Mouse (Mus musculus) intestine, embryonic 14.5 days (tissue): ENCODE measurements around the gene Chkb. TPM values are rescaled to one million over a fixed set of nuclear protein-coding genes. Genes with fewer than 3 reads are reported as not detected.
A peak's percentile ranks its signal among the peaks of the same experiment; 100 is the strongest.

Experiments
- ATAC-seq: fragments of 200-750 bp; cut with Nextera tagmentation; replicated peaks from 2 replicates; pipeline ENCODE4 v1.8.0; 2017; ENCODE audit warnings: low read depth, moderate number of reproducible peaks, moderate TSS enrichment, moderate library complexity; ENCODE audit not compliant: low FRiP score, low TSS enrichment
- DNase-seq: peaks from one replicate; pipeline ENCODE4 v3.0.0-alpha.2; 2018; ENCODE audit warnings: low spot score
- H3K27ac ChIP-seq: fragments of 300-500 bp; sonication (generic); 2 replicates; pipeline ENCODE4 v1.5.1; 2014; ENCODE audit warnings: low read depth, mild to moderate bottlenecking, control low read depth
- H3K27me3 ChIP-seq: fragments of 300-500 bp; sonication (generic); replicated peaks from 2 replicates; pipeline ENCODE4 v1.6.1; 2014; ENCODE audit warnings: low read length, control low read depth; ENCODE audit not compliant: control insufficient read depth, insufficient read depth
- H3K36me3 ChIP-seq: fragments of 300-500 bp; sonication (generic); 2 replicates; pipeline ENCODE4 v1.6.1; 2014; ENCODE audit warnings: low read length, control low read depth; ENCODE audit not compliant: control insufficient read depth, insufficient read depth
- H3K4me1 ChIP-seq: fragments of 300-500 bp; sonication (generic); replicated peaks from 2 replicates; pipeline ENCODE4 v1.6.1; 2014; ENCODE audit warnings: low read length, control low read depth, mixed read lengths; ENCODE audit not compliant: control insufficient read depth, insufficient read depth
- H3K4me2 ChIP-seq: fragments of 300-500 bp; sonication (generic); 2 replicates; pipeline ENCODE4 v1.6.1; 2014; ENCODE audit warnings: low read length
- H3K4me3 ChIP-seq: fragments of 300-500 bp; sonication (generic); 2 replicates; pipeline ENCODE4 v1.5.1; 2014; ENCODE audit warnings: low read depth, low read length, control low read depth, mixed read lengths
- H3K9ac ChIP-seq: fragments of 300-500 bp; sonication (generic); 2 replicates; pipeline ENCODE4 v1.6.1; 2014; ENCODE audit warnings: mild to moderate bottlenecking, low read length
- H3K9me3 ChIP-seq: fragments of 300-500 bp; sonication (generic); 2 replicates; pipeline ENCODE4 v1.6.1; 2016; ENCODE audit warnings: low read length, control low read depth; ENCODE audit not compliant: control insufficient read depth
- WGBS: fragments of 180-500 bp; shearing (Covaris S2); extraction: QIAGEN DNeasy Blood & Tissue Kit; methylation state at CpG from one replicate; pipeline ENCODE4 v1.1.7; 2014; 5-methylcytosine and 5-hydroxymethylcytosine counted together
- polyA plus RNA-seq: library from polyadenylated mRNA; unstranded; fragments of >200 nt; fragmentation: Nextera tagmentation; extraction: Ambion mirVana; gene quantifications from 2 replicates; pipeline ENCODE4 v1.2.1, GENCODE M21; 2014

Chkb gene
- 46.3 and 49.7 TPM in 2 replicates for polyA plus RNA-seq

DNA sequence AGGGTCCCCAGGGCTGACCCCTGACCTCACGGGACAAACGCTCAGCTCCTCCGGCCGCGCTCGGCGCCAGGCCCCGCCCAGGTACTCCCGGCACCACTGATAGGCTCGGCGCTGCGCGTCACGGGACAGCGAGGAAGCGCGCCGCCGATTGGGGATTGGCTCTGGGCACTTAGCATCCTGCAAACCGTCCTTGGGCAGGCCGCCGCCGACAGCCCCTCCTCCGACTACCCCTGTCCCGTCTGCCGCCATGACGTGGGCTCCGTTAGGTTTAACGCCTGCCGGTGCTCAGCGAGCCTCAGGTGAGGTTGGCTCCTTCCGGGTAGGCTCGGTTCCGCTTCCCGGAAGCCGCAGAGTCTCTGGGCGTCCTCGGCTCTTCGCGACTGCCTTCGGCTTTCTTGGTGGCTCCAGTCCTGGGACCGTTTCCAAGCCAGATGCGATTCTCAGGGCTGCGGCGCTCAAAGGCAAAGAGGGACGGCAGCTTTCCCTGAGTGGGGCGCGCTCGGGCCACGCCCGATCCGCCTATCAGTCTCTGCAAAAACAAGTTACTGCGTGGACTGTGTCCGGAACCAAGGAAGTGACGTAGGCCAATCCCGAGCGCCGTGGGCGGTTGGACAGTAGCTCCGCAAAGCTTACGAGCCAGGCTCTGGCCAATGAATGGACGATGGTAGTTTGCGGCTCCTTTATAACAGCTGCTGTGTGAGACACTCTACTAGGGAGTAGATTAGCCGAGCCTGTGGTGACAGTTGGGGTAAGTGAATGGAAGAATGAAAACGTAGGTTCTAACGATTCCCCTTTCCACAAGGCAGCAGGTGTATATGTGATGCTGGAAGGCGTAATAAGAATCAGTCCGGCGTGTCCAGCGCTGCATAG is at the start of gene Chkb, which contains the start of the genes C730034F03Rik and Gm44502:
Gene Chkb (minus strand): TSS at position 557 of the 870 bp plus-strand sequence.
Gene C730034F03Rik (plus strand): TSS at position 238 of the 870 bp plus-strand sequence.
Gene Gm44502 (minus strand): TSS at position 345 of the 870 bp plus-strand sequence.
- Histone ChIP-seq H3K4me1 (peaks cover 14% of the 10 kb centered on the region; the same call in 1 of the 2 replicates), H3K27me3 (no peaks in the 10 kb centered on the region), H3K9me3 (no peaks in the 10 kb centered on the region), H3K27ac (peak within 1 kb of the TSS; percentile 95), H3K9ac (peak within 1 kb of the TSS; percentile 83), H3K4me2 (peak within 1 kb of the TSS; percentile 90), H3K36me3 (peaks cover 23% of the 10 kb centered on the region), H3K4me3 (peak within 1 kb of the TSS; percentile 89)
- DNase-seq (peak; percentile 95), ATAC-seq (peak; percentile 95)
- WGBS: under 1% methylated on average over 66 of the region's 70 CpGs

DNA sequence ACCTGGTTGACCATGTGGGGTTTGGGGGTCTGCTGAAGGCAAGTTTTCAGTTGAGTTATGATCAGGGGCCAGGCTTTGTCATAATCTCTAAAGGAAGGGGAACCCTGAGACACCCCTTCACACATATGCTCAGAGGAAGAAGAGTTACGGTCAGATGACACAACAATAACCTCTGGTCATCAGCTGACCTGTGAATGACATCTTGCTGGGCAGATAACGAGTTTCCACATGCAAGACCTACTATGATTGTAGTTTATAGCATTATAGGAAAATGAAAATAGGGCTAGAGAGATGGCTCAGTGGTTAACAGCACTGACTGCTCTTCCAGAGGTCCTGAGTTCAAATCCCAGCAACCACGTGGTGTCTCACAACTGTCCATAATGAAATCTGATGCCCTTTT is 48.9 kb upstream of the Chkb start:
- no peak for DNase-seq

DNA sequence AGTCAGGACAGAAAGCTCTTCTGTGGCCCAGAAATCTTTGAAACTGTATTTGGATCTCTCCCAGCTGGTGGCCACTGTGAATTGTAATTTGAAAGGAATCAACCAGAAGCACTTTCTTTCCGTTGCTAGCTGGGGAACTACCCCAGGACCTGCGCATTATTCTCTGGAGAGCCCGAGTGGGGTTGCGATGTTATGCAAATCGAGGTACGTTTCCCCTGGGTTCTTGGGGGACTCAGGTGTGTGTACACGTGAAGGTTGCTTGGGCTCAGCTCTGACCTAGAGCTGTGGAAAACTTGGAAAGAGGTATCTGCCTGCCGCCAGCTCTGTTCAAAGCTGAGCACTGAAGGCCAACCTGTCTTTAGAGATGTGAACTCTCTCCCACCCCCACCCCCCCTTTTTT is 48.1 kb upstream of the Chkb start:
- no peaks in the 10 kb centered on the region for H3K27me3 ChIP-seq
- H3K4me3 ChIP-seq: no peak overlapping the region
- H3K9ac ChIP-seq: no peak overlapping the region
- DNase-seq (no peak), ATAC-seq (no peak)
- H3K4me2 ChIP-seq: no peak overlapping the region
- H3K9me3 ChIP-seq: no peaks in the 10 kb centered on the region; the same call in 1 of the 2 replicates
- no peak overlapping the region for H3K27ac ChIP-seq
- H3K4me1 ChIP-seq: 0 out of 2 replicates have a peak, but pooled peaks cover 4% of the 10 kb centered on the region
- 61% methylated on average over 8 of the region's 8 CpGs for WGBS
- no peaks in the 10 kb centered on the region for H3K36me3 ChIP-seq

More for the DNA sequence above, 48.9 kb upstream of the Chkb start:
- no peak for ATAC-seq
- Histone ChIP-seq H3K4me1 (0 out of 2 replicates have a peak, but pooled peaks cover 4% of the 10 kb centered on the region), H3K36me3 (no peaks in the 10 kb centered on the region), H3K9ac (no peak overlapping the region), H3K27me3 (no peaks in the 10 kb centered on the region), H3K27ac (no peak overlapping the region), H3K4me3 (no peak overlapping the region), H3K9me3 (no peaks in the 10 kb centered on the region; the same call in 1 of the 2 replicates), H3K4me2 (no peak overlapping the region)
- WGBS: 88% methylated on average over 3 of the region's 3 CpGs

DNA sequence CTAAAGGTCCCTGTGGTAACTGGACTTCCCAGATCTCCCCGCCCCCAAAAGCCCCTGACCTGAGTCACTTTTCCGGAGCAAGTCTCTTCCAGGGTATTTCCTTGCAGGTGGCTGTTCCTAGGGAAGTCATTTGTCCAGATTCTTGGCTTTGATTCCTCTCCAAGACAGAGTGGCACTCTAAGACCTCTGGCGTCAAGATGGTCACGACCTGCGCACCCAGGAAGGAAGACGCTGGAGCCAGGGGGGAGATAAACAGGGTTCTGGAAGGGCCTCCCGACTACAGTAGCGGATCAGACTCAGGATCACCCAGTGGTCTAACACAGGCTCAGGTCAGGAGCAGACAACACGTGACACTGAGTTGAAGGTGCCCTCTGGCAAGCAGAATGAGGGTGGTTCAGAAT is 47.4 kb upstream of the Chkb start, which contains the start of gene Arsa:
Gene Arsa (minus strand): TSS at position 335 of the 401 bp plus-strand sequence.
- H3K9ac ChIP-seq: peak within 1 kb of the TSS; percentile 58
- DNase-seq (no peak), ATAC-seq (no peak)
- 0 out of 2 replicates have a peak, but pooled peaks cover 4% of the 10 kb centered on the region for H3K4me1 ChIP-seq
- no peaks in the 10 kb centered on the region for H3K36me3 ChIP-seq
- no peaks in the 10 kb centered on the region for H3K27me3 ChIP-seq
- no peaks in the 10 kb centered on the region; the same call in 1 of the 2 replicates for H3K9me3 ChIP-seq
- 31% methylated on average over 9 of the region's 9 CpGs for WGBS
- peak within 1 kb of the TSS; percentile 56 for H3K4me3 ChIP-seq
- peak within 1 kb of the TSS; percentile 70 for H3K27ac ChIP-seq
- peak within 1 kb of the TSS; percentile 86 for H3K4me2 ChIP-seq

DNA sequence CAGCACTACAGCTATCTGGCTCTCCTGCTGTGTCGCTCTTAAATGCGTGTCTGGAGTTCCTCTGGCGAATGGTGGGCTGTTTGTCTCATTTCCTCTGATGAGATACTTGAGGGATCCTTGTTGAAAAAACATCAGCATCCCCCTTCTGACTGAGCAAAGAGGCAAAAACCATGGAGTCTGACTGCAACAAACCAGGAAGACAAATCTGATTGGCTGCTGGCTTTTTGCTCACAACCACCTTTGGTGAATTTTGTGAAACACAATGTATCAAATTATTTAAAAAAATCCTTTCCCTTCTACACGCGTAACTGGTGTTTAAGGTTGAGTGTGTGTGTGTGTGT is 46.7 kb upstream of the Chkb start:
- Histone ChIP-seq H3K4me3 (peak overlapping the region; percentile 56), H3K4me1 (0 out of 2 replicates have a peak, but pooled peaks cover 4% of the 10 kb centered on the region), H3K4me2 (peak overlapping the region; percentile 86), H3K9ac (peak overlapping the region; percentile 58), H3K27ac (peak overlapping the region; percentile 70), H3K9me3 (no peaks in the 10 kb centered on the region), H3K27me3 (no peaks in the 10 kb centered on the region), H3K36me3 (no peaks in the 10 kb centered on the region)
- no peak for DNase-seq
- 9% methylated on average over 5 of the region's 5 CpGs for WGBS
- ATAC-seq: no peak

DNA sequence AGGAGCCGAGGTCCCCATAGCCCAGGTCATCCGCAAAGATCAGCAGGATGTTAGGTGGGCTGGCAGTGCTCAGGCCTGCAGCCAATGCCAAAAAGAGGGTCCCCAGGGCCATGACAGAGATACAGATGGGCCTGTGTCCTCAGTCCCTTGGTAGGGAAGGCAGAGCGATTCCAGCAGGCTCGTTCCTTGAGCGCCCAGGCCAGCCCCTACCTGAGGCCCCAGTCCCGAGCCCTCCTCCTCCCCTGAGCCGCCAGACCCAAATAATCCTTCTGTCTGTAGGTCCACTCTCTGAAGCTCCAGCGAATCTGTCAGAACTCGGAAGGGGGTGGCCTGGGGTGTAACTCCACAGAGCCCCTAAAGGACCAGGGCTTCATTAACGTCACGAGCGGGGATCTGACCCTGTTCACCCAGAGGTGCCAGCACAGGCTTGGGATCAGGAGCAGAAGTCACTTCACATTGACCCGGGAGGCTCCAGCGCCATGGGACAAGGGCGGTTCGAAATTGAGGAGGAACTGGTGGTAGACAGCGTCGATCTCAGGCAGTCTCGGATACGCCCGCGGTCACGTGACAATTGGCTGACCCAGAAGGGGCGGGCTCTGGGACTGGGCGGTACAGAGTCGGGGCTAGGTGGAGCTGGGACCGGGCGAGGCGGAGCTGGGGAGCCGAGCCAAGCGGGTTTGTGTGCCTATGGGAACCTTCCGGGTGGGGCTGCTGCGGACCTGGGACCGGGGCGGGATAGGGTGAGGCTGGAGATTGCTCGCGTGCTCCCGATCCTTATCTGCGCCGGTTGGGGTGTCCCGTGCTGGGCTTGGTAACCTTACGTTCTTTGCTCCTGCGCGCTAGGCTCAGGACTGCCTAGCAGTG is 46.1 kb upstream of the Chkb start:
- Histone ChIP-seq H3K4me3 (peak overlapping the region; percentile 56), H3K4me2 (peak overlapping the region; percentile 86), H3K27ac (peak overlapping the region; percentile 70), H3K9ac (peak overlapping the region; percentile 58), H3K4me1 (0 out of 2 replicates have a peak, but pooled peaks cover 4% of the 10 kb centered on the region), H3K9me3 (no peaks in the 10 kb centered on the region), H3K36me3 (no peaks in the 10 kb centered on the region), H3K27me3 (no peaks in the 10 kb centered on the region)
- WGBS: 10% methylated on average over 43 of the region's 44 CpGs
- ATAC-seq: peak; percentile 97
- peak; percentile 91 for DNase-seq

DNA sequence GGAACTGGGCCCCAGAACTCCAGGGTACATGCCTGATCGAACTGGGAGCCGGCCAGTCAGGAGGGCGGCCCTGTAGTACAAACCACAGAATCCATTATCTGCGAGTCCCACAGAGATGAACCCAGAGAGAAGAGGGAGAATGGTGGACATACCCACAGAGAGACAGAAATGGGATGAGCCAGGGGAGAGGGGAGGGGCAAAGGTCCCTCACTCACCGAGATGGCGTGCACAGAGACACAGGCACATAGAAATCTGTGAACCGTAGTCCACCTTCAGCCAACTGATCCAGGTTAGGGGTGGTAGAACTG is 45.5 kb upstream of the Chkb start:
- Histone ChIP-seq H3K27me3 (no peaks in the 10 kb centered on the region), H3K36me3 (no peaks in the 10 kb centered on the region), H3K9ac (no peak overlapping the region; the same call in 1 of the 2 replicates), H3K9me3 (no peaks in the 10 kb centered on the region), H3K27ac (no peak overlapping the region), H3K4me1 (0 out of 2 replicates have a peak, but pooled peaks cover 4% of the 10 kb centered on the region), H3K4me2 (peak overlapping the region; percentile 86), H3K4me3 (peak overlapping the region; percentile 56)
- ATAC-seq: no peak
- WGBS: 93% methylated on average over 7 of the region's 7 CpGs
- DNase-seq: no peak

DNA sequence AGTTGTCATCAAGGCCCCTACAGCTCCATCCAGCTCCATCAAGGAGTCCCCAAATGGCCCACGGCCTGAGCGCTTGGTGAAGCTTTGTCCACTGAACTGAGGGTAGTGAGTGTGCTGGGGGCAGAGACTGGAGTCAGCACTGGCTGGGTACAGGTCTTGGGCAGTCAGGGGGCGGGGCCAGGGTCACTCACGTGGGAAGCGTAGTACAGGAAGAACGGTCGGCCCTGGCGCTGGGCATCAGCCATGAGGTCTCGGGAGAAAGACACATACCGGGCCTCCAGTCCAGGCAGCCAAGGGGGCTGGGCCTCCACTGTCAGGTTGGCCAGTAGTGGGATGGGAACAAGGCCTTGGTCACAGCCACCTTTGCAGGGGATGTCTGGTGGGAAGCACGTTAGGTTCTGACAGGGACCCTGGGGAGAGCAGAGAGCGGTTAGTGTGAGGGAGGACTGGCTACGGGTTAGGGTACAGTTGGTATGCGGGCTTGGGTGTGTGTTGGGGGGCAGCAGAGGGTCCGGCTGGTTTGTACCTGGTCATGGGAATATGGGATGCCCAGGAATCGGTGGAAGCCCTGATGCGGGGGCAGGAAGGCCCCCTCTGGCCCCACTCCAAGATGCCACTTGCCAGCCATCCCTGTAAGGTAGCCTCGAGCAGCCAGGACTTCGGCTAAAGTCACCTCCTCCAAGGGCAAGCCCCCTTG is 45.0 kb upstream of the Chkb start:
- WGBS: 92% methylated on average over 19 of the region's 19 CpGs
- Histone ChIP-seq H3K9ac (no peak overlapping the region), H3K4me1 (0 out of 2 replicates have a peak, but pooled peaks cover 4% of the 10 kb centered on the region), H3K27ac (no peak overlapping the region), H3K4me2 (peak overlapping the region; percentile 86; the same call in 1 of the 2 replicates), H3K27me3 (no peaks in the 10 kb centered on the region), H3K36me3 (no peaks in the 10 kb centered on the region), H3K9me3 (no peaks in the 10 kb centered on the region), H3K4me3 (no peak overlapping the region)
- ATAC-seq (no peak), DNase-seq (no peak)
